Mouse (Mus musculus): ENCODE measurements at regions not wholly inside any gene's neighbourhood (a gene's known extent, or its start where the extent isn't known, plus 50 kb on each side); places are given as distances from the start of the nearest gene placed in this dataset.

GRCm38 (mm10) chrX:99213565-99214153 lies 77.7 kb downstream of the Efnb1 start:
- TF ChIP-seq CTCF (IDR thresholded peaks at IDR 0.05; ENCODE audit: low read depth) (no peak), EP300 (IDR thresholded peaks at IDR 0.05; ENCODE audit: low read depth) (no peak)
